Mouse (Mus musculus): ENCODE measurements around the gene Nrbf2.

The Nrbf2 gene

GRCm38 (mm10) chr10:67285176-67285814, at the start of gene Nrbf2:
Gene Nrbf2, minus strand, starts transcription at chr10:67285305.
- peak; percentile 72 for DNase-seq (ENCODE audit: extremely low spot score, low read depth, low spot score)

DNA sequence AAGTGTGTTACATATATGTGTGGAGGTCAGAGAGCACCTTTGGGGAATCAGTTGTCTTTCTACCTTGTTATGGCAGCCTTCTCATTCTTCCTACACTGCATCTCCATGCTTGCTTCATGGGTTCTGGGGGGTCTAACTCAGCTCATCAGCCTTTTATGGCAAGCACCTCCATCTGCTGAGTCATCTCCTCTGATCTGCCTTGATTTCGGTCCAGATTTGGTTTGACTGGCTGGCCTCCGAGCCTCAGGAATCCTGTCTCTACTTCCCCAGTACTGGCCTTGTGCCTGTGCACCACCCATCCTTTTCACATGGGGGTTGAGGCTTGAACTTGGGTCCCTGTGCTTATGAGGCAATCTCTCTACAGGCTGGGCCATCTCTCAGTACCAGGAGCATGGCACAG, 45.5 kb upstream of the Nrbf2 start:
- no peak for DNase-seq (ENCODE audit: extremely low spot score, low read depth, low spot score)

DNA sequence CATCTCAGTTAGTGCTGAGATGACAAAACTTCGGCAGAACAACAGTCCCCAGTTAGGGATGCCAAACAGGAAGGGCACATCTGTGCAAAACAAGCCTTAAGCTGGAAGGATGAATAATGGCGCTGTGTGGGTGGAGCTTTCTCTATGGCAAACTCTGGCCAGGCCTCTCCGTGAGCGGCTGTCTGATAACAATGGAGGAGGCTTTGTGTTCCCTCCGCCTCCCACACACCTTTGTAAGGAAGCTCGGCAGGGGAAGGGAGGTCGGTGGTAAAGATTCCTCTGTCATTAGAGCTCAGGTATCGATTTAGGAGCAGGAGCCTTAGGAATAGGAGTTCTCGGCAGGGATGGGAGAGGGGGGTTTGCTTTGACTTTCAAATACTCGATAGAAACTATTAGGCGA, 44.6 kb upstream of the Nrbf2 start:
- no peak for DNase-seq (ENCODE audit: extremely low spot score, low read depth, low spot score)

DNA sequence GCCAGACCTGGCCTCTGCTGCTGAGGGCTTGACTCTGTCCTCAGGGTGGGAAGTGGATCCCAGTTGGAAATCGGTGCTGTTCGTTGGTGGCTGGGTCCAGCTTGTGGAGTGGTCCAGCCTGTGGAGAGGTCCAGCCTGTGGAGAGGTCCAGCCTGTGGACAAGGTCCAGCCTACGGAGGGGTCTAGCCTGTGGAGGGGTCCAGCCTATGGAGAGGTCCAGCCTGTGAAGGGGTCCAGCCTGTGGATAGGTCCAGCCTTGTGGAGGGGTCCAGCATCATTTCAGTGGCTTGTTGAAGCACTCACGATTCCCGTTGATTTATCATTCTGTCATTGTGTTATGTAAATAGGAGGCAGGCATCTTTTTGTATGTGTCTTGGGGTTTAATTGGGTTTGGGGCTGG, 43.1 kb upstream of the Nrbf2 start:
- no peak for DNase-seq (ENCODE audit: extremely low spot score, low read depth, low spot score)

GRCm38 (mm10) chr10:67324036-67324435, 38.9 kb upstream of the Nrbf2 start:
- no peak for DNase-seq (ENCODE audit: extremely low spot score, low read depth, low spot score)

DNA sequence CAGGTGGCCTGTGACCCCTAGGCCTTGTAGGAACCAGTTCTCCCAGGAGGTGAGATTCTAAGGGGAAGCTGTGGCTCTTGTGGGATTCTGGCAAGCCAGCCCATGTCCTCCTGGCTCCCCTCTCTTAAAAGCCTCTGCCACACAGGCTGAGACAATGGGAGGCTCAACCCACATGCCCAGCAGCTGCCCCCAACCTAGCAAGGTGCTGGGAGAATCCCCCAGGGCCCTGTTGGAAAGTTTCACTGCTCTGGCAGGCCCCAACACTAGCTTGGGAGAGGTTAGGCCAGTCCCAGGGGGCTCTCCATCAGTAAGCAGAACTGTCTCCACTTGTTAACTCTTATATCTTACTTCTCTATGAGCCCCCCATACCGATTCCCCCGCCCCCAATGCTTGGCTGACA, 36.3 kb upstream of the Nrbf2 start:
- no peak for DNase-seq (ENCODE audit: extremely low spot score, low read depth, low spot score)

GRCm38 (mm10) chr10:67320207-67320859, 35.2 kb upstream of the Nrbf2 start:
- no peak for DNase-seq (ENCODE audit: extremely low spot score, low read depth, low spot score)

DNA sequence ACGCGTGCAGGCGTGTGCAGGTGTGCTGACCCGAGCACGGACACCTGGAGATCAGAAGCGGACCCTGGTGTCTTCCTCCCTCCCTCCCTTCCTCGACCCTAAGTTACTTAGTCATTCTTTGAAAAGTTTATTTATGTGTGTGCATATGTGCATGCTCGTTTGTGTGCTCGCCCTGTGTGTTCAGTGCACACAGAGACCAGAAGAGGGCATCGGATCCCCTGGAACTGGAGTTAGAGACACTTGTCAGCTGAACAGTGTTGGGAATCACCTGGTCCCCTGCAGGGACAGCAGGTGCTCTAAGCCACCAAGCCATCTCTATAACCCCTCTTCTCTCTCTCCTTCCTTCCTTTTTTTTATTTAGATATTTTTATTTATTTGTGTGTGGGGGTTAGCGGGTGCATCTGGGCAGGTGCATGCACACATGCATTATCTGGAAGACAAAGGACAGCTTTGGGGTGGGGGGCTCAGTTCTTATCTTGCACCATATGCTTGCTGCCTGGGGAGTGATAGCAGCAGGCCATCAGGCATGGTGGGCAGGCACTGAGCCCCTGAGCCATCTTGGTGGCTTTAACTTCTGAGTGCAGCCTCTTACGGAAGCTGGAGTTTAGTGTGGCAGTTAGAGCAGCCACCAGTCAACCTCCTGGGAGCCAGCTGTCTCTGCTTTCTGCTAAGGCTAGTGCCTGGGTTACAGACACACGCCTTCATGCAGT, 34.1 kb upstream of the Nrbf2 start:
- no peak for DNase-seq (ENCODE audit: extremely low spot score, low read depth, low spot score)

GRCm38 (mm10) chr10:67317931-67318460, 32.9 kb upstream of the Nrbf2 start:
- DNase-seq (ENCODE audit: extremely low spot score, low read depth, low spot score), result no peak

GRCm38 (mm10) chr10:67314811-67315435, 29.8 kb upstream of the Nrbf2 start:
- DNase-seq (ENCODE audit: extremely low spot score, low read depth, low spot score), result peak; percentile 83

GRCm38 (mm10) chr10:67312456-67312855, 27.4 kb upstream of the Nrbf2 start:
- DNase-seq (ENCODE audit: extremely low spot score, low read depth, low spot score), result no peak

GRCm38 (mm10) chr10:67311277-67311959, 26.3 kb upstream of the Nrbf2 start:
- DNase-seq (ENCODE audit: extremely low spot score, low read depth, low spot score), result no peak

DNA sequence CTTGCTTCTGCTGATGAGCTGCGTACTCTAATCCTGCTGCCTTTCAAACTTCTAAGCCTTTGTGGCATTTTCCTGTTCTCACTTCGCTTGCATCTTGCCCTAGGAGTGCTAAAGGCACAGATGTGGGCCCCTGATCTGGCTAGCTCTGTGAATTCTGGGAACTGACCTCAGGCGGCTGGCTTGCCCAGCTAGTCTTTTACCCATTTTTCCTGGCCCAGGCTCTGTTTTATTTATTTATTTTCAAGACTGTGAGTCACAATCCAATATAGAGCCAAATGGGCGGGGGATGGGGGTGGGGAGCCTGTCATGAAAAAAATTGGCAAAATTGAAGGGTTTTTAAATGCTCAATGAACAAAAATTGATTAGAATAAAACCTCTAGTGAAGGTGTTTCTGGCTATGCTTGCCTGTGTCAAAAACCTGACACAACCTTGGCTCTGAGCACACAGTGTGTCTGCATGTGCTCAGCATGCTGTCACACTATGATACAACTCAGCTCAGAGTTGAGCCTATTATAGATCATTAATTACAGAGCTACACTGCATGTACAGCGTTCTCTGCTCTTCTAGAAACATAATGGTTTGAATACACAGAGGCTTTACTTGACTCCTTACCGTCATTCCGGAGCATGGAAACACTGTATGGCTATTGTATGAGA, 24.5 kb upstream of the Nrbf2 start:
- no peak for DNase-seq (ENCODE audit: extremely low spot score, low read depth, low spot score)

DNA sequence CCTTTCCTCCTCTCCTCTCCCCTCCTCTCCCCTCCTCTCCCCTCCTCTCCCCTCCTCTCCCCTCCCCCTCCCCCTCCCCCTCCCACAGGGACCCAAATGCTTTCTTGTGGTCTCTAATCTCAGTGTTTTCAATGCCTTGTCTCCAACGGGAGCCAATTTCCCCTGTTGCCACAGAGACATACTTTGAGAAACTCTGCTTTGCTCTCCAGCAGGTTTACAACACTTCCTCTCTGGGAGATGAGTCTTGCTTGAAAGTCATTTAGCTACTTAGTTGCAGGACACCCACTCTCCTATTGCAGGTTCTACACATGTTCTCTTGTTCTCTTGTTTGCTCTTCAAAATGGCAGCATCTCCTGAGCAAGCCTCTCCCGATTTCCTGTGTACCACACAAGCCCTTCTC, 17.2 kb upstream of the Nrbf2 start:
- DNase-seq (ENCODE audit: extremely low spot score, low read depth, low spot score), result no peak

GRCm38 (mm10) chr10:67301046-67301445, 15.9 kb upstream of the Nrbf2 start:
- DNase-seq (ENCODE audit: extremely low spot score, low read depth, low spot score), result no peak

DNA sequence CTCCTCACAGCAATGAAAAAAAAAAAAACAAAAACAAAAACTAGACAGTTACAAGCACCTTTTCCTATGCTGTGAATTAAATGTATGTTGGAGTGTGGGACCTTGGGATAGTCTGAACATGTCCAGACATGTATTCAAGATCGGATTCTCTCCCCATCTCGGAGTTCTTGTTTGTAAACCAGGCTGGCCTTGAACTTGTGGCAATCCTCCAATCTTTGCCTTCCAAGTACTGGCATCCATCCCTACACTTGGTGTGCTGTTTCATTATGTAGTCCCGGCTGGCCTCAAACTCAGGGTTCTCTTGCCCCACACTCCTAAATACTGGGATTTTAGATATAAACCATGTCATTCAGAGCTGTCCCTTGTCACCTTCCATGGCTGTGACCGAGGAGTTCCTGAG, 14.2 kb upstream of the Nrbf2 start:
- DNase-seq (ENCODE audit: extremely low spot score, low read depth, low spot score), result no peak

DNA sequence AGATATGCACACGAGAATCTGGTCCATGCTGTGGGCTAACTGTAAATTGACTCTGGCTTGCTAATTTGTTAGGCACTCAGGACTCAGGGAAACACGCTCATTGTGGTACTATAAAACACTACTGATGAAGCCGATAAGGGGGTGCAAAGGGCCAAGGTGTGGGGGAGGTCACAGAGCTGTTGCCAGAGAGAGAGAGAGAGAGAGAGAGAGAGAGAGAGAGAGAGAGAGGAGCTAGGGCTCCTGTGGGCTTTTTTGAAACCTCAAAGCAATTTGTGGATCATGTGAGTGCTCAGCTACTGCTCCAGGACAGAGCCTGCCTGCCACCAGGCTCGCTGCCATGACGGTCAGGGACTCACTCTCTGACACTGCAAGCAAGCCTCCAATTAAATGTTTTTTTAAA, 13.8 kb upstream of the Nrbf2 start:
- DNase-seq (ENCODE audit: extremely low spot score, low read depth, low spot score), result no peak

GRCm38 (mm10) chr10:67297175-67297855, 12.2 kb upstream of the Nrbf2 start:
- no peak for DNase-seq (ENCODE audit: extremely low spot score, low read depth, low spot score)

- DNase-seq (ENCODE audit: extremely low spot score, low read depth, low spot score), result no peak
Observed at GRCm38 (mm10) chr10:67296482-67297152, 11.5 kb upstream of the Nrbf2 start.
